Mouse (Mus musculus): ENCODE data around the gene Tcf7l1.

DNA sequence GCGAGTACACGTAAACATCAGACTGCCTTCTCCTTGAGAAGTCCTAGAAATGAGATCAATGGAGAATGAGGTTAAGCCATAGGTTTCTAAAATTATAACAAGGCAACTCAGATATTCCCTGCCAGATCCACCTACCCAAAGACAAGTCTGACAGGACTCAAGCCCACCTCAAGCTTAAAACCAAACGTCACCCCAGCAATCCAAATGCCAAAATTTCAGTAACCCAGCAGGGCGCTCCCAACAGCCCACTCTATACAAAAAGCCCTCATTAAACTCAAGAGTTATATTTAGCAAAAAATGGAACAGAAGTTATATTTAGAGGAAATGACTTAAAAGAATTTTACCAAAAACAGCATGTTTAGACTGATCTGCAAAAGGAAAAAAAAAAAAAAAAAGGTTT is 5.3 kb downstream of the Tcf7l1 start:
- TF ChIP-seq CTCF (IDR thresholded peaks at IDR 0.05; ENCODE audit: control insufficient read depth, insufficient read depth, low read length) (no peak), POLR2A (IDR thresholded peaks at IDR 0.05; ENCODE audit: borderline replicate concordance, control insufficient read depth, low read depth, low read length) (no peak)

All from bone marrow, adult 2 months (tissue).